19 mouse cellular contexts compared by ENCODE assay signal in genomic region chr15:81221446-81221845, GRCm38 (mm10). TPM values are rescaled to one million over a fixed set of nuclear protein-coding genes. Genes with fewer than 3 reads are reported as not detected.
DNase-seq lines count a peak whose midpoint lies in the region.
"Had no signal": no experiment of that assay in that cellular context is flagged by ENCODE, and none has a peak within 500 bp of the region (broad histone marks: within the 10 kb centered on the region; RNA-seq: fewer than 3 reads in every experiment).

No protein-coding gene starts in this region.

- DNase-seq in heart, adult 11 months, result peak; percentile 87
- no peak for DNase-seq in heart, adult 9 months (ENCODE audit: low spot score in 2 of 2)
- peak; percentile 72 to 84 for DNase-seq in gastrocnemius, adult 8-10 months (ENCODE audit: low spot score in 2 of 2)
- DNase-seq in gastrocnemius, postnatal 25 days, result peak; percentile 79
- DNase-seq in left cerebral cortex, adult 18-20 months (ENCODE audit: low spot score in 2 of 2), result no peak
- no peak for DNase-seq in urinary bladder, adult 2 months (ENCODE audit: low spot score)
- DNase-seq in cerebellum, adult 9-10 months, result no peak
- DNase-seq: adrenal gland, postnatal 10 days; cerebellum, adult 11-12 months; cerebellum, adult 8-10 months; cerebellum, postnatal 14 days; forebrain, postnatal 0 days; heart, postnatal 14 days; heart, postnatal 4 days; kidney, adult 18-20 months; kidney, adult 9 months had no signal

RNA-seq across cellular contexts. Expression of gene Mchr1, which starts 13.9 kb away (rescaled TPM):
- 1 to 10 TPM; 2.1 to 6.9 (median 4.4) TPM for total RNA-seq in gastrocnemius, adult 8-10 months (2022)
- 1 to 10 TPM; 2.4 to 3.6 TPM for total RNA-seq in gastrocnemius, postnatal 25 days (2021)
- 10 to 100 TPM; 20.7 to 25.6 TPM for total RNA-seq in left cerebral cortex, adult 18-20 months (2021)
- 7.9 and 9.9 TPM in 2 replicates for polyA plus RNA-seq in urinary bladder, adult 2 months (2012; rRNA removed)
- total RNA-seq: common myeloid progenitor, adult 5-6 weeks; heart, adult 18-20 months; heart, postnatal 14 days; heart, postnatal 4 days had no signal
- polyA plus RNA-seq: inflammation-experienced regulatory T-cells, adult 6 months had no signal

RNA-seq across cellular contexts. Expression of gene Mrtfa, which starts 30.9 kb away (rescaled TPM):
- total RNA-seq in gastrocnemius, adult 8-10 months (2022), result 10 to 100 TPM; 13.8 to 23.9 (median 17.8) TPM
- 10 to 100 TPM; 18.9 to 20.5 TPM for total RNA-seq in gastrocnemius, postnatal 25 days (2021)
- 10 to 100 TPM; 60.3 to 61.9 TPM for total RNA-seq in left cerebral cortex, adult 18-20 months (2021)
- polyA plus RNA-seq in urinary bladder, adult 2 months (2012; rRNA removed), result 9.3 and 16.9 TPM in 2 replicates

Comparison
In these comparisons a context has a peak if more than half of its experiments do, and no peak if none do; other contexts are left out.
1. DNase-seq: peak in heart, adult 11 months (single experiment), gastrocnemius, adult 8-10 months (2 of 2) and gastrocnemius, postnatal 25 days (single experiment); none in heart, adult 9 months (0 of 2), left cerebral cortex, adult 18-20 months (0 of 2), urinary bladder, adult 2 months (single experiment) and cerebellum, adult 9-10 months (single experiment).